Mouse (Mus musculus): ENCODE measurements around the gene Mterf1a.

GRCm38 (mm10) chr5:3928690-3929046 is 34.9 kb upstream of the Mterf1a start:
- no peak for TF ChIP-seq GATA1 (IDR thresholded peaks at IDR 0.05; ENCODE audit: low read length)
- no peak for TF ChIP-seq TAL1 (IDR thresholded peaks at IDR 0.05; ENCODE audit: low read length)
